Mouse (Mus musculus) layer of hippocampus, postnatal 14 days (tissue): Measurements from ENCODE around the gene Hgd. TPM values are rescaled to one million over a fixed set of nuclear protein-coding genes. Genes with fewer than 3 reads are reported as not detected.

Source experiments
- DNase-seq, 2 experiments: peaks; one replicate each; pipeline ENCODE4 v3.0.0; 2021 to 2022; ENCODE audit warnings: low spot score in 2 of 2, mixed read lengths in 1 of 2
- long read RNA-seq, 2 experiments: library from polyadenylated mRNA; stranded (forward); transcript quantifications; one replicate each; pipeline ENCODE4 v2.0.0; 2021
- total RNA-seq, 2 experiments: library from RNA; stranded (reverse); gene quantifications; 2 replicates each; pipeline ENCODE4 v1.2.3; 2021

Gene Hgd
- total RNA-seq: not detected
- long read RNA-seq, experiment 1: 0 reads
- long read RNA-seq, experiment 2: 0 reads

- no peak for DNase-seq
These were observed at the start of gene Hgd for GRCm38 (mm10) chr16:37579994-37580393. Gene Hgd (plus strand): TSS chr16:37580153.

DNA sequence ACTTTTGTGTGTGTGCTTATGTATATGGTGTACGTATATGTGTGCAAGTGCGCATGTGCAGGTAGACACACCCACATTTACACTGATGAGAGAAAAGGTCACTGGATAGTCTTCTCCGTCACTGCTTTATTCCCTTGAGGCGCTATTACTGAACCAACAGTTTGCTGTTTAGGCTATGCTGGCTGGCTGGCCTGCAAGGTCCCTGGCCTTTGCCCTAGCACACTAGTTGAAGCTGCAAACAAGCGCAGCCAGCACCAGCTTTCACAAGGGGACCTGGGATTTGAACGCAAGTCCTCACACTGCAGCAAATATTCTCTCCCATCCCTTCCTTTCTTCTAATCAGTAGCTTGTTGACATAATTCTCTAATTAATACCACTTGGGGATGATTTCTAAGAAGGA is 49.8 kb upstream of the Hgd start:
- no peak for DNase-seq

DNA sequence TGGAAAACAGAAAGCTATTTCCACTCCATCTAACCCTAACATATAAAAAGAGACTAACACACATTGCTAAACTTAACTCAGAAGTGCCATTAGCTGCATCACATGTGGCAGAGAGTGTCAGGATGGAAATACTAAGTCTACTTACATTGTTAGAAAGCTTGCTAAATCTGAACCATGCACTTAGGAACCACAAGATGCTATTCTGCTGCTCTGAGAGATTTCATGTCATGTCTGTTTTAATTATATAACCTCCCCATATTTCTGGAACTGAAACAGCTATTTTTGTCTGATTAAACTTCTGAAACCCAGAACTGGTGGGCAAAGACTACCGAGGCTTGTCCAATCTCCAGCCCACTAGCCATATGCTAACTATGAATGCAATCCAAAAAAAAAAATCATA is 47.9 kb upstream of the Hgd start:
- DNase-seq: no peak

DNA sequence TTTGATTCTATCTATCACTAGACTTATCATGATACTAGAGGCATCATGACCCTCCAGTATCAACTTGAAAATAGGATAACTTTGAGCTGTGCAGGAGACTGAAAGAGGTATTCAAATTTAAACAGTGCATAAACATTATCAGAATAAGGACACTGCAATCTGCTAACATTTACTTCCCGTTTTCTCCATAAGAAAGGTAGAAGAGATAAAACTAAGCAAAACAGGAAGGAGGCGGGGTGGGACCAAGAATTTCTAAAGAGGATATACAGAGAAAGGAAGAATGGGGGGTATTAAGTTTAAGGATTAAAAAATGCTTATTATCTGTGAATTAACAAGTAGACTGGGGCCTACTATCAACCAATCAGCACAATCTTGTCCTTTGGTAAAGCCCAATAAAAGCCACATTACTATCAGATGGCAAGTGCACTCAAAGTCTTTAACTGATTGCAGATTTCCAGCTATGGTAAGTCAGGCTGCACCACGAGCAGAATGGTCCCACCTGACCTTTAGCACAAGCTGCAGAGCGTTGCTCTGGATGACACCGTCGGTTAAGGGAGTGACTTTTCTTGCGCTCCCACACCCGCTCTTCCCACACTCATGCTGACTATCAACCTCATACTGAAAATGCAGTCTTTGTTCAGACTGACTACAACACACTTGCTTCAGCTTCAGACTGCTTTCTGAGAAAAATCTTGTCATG is 46.4 kb upstream of the Hgd start:
- DNase-seq: no peak

DNA sequence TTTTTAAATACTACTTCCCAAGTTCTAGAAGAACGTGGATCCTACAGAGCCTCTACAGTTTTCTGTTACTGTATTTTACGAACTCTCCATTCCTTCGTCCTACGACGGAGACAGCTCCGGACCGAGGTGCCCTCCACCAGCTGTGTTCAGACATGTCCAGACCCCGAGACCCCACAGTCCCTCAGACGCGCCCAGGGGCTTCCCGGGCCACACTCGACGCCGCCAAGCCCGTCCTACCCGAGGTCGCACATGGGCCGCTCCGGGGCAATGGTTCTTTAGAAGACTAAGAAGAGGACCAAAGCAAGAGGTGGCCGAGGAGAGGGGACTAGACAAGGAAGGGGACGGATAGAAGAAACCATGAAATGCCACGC is 40.7 kb upstream of the Hgd start:
- no peak for DNase-seq

- DNase-seq: peak; percentile 99
These were observed 40.1 kb upstream of the Hgd start, which contains the start of the genes Gtf2e1 and Rabl3 for GRCm38 (mm10) chr16:37539611-37540580. Gene Gtf2e1 (minus strand): TSS chr16:37539789. Gene Rabl3 (plus strand): TSS chr16:37539885.

DNA sequence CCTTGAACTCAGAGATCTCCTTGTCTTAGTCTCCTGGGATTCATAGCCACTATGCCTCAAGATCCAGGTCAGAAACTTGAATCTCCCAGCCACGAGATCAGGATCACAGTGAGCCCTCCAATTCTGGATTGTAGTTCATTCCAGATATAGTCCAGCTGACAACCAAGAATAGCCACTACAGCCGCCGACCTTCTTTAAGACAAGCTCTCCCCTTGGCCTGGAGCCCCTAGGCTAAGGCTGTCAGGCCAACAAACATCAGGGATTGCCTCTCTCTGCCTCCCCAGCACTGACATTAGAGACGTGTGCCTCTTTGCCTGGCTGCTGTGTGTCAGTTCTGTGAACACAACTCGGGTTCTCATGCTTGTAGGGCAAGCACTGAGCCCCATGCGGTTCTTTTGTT is 39.2 kb upstream of the Hgd start:
- no peak for DNase-seq

- no peak for DNase-seq
These were observed 33.6 kb upstream of the Hgd start for GRCm38 (mm10) chr16:37546312-37546711.

- DNase-seq: no peak
These were observed 29.7 kb upstream of the Hgd start for GRCm38 (mm10) chr16:37550266-37550665.

DNA sequence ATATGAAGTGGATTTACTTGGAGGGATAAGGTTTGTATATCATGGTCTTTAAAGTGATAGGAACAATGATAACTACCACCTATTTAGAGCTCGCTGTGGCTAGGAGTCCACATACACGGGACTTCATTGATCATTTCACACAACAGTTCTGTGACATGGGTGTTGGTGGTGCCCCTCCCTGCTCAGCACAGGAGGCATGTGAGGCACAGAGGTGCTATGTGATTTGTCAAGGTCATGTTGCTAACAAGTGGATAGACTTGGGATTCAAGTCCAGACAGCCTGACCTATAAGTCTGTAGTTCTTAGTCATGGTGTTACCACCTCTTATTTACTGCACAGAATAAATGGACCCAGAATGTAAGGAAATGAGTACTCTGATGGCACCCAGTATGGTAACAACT is 29.0 kb upstream of the Hgd start:
- DNase-seq: no peak

GRCm38 (mm10) chr16:37552824-37553223 is 27.1 kb upstream of the Hgd start:
- DNase-seq: no peak

GRCm38 (mm10) chr16:37562414-37562813 is 17.5 kb upstream of the Hgd start:
- DNase-seq: no peak

DNA sequence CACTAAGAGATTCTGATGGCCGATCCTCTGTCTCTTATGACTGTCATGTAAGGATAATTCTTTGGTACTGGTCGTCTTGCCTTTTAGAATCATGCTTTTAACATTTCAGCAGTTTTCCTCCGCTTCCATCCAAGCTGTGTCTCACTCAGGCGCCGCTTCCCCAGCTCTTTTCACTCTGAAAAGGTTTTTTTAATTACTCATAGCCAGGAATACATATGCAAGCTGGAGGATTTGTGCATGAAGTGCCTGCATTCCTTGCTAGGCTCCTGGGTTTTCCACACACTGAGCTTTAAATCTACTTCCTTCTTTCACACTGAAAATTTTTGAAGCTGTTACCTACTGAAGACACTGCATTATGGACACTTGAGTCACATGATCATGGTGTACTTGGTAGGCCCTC is 17.0 kb upstream of the Hgd start:
- DNase-seq: no peak

GRCm38 (mm10) chr16:37565117-37565516 is 14.8 kb upstream of the Hgd start:
- DNase-seq: no peak

DNA sequence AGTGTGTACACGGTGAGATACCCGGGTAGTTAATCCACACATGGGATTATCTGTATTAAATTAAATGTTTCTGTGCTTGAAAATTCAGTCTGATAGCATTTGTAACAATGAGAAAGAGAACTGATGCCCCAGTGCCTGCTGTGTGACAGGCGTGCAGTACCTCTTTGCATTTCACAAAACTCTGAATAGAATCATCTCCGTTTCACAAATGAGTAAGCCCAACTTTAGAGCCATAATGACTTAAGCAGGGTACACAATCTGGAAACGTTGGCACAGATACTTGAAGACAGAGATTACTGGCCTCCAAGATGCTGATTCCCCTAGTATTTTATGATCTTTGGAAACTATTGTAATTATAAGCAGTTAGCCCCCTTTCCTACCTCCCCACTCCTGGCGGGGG is 13.8 kb upstream of the Hgd start:
- peak in 1 of 2 experiments; percentile 53 for DNase-seq

- DNase-seq: no peak
These were observed 12.6 kb upstream of the Hgd start for GRCm38 (mm10) chr16:37567113-37568050.

- no peak for DNase-seq
These were observed 8.4 kb upstream of the Hgd start for GRCm38 (mm10) chr16:37571554-37571953.

DNA sequence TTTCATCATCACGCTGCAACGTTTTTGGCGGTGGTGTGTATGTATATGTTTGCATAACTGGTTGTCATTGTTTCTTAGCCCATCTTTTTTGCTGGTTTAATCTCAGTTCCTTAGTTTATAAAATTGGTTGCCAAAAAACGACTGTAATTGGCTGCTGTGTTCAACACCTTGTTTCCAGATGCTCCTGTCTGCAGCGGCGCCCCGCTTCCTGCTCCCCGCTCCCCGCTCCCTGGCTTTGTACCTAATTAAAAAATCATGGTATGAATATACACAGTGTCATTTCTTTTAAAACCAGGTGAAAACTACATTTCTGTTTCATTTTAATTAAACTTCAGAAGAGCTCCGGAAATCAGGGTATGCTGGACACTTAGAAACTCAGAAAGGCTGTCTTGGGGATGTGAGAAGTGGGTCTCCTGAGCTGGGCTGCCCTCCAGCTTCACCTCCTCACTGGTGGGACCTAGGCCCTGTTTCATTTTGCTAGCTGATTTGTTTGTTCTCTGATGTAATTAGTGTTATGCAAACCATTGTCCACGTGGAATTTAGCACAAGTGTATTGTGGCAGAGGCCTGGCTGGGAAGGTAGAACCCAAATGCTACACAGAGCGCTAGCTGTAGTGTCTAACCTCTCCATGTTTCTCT is 7.7 kb upstream of the Hgd start:
- DNase-seq: no peak

DNA sequence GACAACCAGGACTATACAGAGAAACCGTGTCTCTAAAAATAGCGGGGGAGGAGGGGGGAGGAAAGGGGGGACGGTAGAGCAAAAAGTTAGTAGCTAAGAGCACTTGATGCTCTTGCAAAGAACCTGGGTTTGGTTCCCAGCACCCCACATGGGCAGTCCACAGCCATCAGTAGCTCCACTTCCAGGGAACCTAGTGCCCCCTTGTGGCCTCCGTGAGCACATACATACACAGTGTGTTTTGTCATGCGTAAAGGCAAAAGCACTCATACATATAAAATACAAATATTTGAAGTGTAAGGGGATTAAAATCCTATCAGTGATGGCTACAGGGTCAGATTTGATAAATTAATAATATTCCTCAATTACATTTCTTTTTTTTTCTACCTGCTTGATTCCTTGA is 6.9 kb upstream of the Hgd start:
- DNase-seq: no peak

- DNase-seq: no peak
These were observed 4.6 kb upstream of the Hgd start for GRCm38 (mm10) chr16:37575325-37575724.

GRCm38 (mm10) chr16:37579591-37579990 is 362 bp upstream of the Hgd start:
- no peak for DNase-seq
